Mouse (Mus musculus) spleen, postnatal 4 days (tissue): ENCODE measurements at regions not wholly inside any gene's neighbourhood (a gene's known extent, or its start where the extent isn't known, plus 50 kb on each side); places are given as distances from the start of the nearest gene placed in this dataset.
"Not testable (repeated sequence)": the region's sequence is repeated elsewhere in the genome, so short reads cannot be mapped to it uniquely, and the experiment has no call there.

Source experiments
- DNase-seq, 2 experiments: peaks; one replicate each; pipeline ENCODE4 v3.0.0; 2022; ENCODE audit warnings: low spot score in 2 of 2

DNA sequence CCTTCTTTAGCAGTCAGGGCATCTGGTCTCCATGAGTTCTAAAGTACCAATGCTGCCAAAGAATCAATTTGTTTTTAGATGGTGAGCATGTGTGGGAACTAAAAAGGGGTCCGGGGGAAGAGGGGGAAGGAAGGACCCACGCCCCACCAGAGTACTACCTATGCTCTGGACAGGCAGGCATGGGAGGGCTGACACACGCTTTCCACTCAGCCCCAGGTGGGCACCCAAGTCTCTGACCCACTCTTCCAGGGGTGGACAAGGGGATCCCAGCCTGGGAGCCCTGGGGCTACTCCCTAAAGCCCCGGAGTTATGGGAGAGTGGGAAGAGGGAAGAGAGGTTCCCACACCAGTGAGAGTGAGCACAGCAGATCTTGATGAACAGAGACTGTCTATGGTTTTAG is 1446.9 kb downstream of the Zfp704 start:
- DNase-seq = no peak

DNA sequence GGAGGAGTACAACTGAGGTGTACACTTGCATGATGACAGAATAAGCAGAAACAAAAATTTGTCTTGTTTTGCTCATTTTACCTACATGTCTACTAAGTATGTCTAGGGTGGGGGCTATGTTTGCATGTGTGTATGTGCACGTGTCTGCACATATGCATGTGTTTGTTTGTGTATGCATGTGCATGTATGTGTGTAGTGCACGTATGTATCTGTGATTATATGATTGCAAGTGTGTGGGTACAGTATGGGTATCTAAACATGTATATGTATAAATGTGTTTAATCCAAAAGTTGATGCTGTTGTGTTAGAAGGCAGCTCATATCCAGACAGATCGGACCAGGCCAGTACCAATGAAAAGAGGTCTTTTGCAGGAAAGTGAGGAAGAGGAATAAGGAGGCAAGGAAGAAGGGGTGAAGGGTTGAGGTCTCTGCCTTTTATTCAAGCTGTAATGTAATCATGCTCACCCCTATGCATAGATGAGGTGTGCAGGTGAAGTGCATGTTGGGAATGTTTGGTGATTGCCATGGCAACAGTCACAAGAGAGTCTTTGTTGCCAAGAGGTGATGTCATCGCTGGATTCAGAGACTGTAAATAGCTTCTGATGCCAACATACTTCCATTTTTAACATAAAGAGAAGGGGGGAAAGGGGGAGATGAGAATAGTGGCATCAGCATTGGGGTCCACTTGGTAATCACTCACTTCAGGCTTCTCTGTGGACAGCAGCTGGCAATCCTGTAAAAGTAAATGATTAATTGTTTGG is 1447.7 kb downstream of the Zfp704 start:
- no peak for DNase-seq

DNA sequence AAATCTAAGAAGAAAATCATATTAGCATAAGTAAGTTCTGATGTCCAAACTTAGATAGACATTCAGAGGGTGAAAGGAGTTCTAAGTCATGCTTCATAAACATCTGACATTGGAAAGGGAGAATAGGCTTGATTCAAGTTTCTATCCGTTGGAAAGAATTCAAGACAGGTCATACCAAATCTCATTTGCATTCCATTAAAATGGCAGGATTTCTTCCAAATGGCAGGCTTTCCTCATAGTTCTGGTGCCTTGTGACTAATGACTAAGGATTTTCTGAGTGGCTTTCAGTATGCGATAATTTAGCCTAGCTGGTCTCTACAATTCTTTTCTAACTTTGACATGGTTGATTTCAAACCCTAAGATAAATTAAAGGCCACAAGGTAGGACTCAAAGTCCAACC is 1466.9 kb downstream of the Zfp704 start:
- no peak for DNase-seq

DNA sequence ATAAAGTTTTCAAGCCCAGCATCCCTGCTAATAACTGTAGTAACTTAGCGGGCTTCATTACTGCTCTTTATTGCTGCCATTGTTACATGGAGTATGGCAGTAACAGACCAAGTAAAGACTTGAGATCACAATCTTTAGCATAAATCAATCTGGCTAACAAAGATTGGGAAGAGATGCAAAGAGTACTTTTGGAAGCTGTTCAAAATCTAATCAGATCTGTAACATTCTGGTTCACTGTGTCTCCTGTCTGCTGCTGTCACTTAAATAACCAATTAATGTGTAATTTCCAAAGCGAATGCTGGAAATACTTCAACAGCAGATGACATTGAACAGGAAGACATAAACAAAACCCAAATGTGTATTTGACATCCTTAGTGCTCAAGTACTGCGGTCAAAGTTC is 1467.7 kb downstream of the Zfp704 start:
- DNase-seq = no peak

DNA sequence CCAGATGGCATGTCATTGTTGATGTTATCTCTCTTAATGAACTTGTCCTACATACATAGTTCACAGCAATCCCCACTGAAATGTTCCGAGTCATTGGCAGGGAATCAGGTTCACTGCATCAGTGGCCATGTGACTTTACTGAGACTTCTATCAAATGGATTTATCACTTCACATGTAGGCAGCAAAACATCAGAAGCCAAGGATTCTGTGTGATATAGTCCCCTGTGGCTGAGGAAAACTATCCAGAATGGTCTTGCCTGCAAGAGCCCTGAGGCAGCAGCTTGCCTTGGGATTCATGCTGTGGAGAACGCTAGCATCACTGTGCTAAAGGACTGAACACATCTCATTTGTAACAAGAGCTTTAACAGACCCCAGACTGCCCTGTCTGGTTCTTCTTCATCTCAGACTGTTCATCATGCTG is 1468.2 kb downstream of the Zfp704 start:
- no peak for DNase-seq

DNA sequence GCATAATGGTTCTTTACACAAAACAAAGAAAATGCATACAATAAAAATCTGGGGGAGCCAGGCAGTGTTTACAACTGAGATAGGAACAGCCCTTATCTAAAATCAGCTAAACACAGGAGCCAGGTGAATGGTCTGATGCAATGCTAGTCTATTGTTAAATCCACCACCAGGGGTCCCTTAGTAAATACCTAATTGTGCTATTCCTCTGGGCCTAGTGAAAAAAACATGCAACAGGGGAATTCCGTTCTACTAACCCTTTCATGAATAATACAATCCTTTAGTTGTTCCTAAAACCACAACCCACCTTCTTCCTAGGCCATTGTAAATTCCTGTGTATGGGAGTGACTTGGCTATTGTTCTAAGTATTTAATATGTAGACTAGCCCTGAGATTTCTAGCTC is 1486.2 kb downstream of the Zfp704 start:
- DNase-seq = not testable (repeated sequence)

DNA sequence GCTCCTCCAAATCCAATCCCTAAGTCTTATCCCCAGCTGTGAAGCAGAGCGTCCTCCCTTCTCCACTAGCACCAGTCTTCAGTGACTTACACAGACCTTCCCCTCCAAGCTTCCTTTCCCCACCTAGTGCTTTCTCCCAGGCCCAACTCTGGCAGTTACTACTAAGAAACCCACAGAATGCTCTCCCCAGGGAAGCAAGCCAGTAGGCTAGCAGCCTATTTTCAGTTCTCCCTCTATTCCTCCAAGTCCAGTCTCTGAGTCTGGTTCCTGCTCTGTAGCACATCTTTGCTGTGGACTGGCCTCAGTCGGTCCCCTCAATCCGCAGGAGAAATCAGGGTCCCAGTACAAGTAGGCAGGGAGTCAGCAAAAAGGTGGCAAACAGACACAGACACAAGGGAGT is 1486.7 kb downstream of the Zfp704 start:
- no peak for DNase-seq

DNA sequence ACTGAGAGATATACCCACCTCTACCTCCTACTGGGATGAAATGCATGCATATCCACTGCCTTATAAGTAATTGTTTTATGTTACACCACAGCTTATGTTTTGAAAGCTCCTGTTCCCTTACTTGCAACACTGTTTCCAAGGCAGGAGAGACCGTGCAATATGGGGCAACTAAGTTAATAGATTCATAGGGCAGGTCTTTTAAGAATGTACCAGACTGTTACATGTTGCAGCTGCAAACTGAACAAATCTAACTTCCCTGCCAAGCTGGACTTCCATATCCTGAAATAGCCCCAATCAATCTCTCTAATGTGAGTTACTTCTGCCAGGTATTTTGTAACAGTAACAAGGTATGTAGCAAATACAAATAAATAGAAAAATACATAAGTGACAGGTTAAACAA is 1478.0 kb upstream of the 1700008P02Rik start:
- DNase-seq = no peak

DNA sequence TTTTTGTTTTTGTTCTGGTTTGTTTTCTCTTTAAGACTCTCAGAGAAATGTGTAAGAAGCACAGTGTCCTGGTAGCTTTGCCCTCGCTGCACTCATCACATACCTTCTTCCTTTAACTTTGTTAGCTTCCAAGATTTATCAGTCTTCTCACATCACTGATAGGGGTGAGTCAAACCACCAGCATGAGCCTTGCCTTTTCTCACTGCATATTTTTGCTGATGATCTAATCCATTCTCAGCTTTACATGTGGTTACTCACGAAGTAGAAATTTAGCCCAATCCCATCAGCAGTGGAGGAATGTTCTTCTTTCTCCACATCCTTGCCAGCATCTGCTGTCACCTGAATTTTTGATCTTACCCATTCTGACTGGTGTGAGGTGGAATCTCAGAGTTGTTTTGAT is 1464.5 kb upstream of the 1700008P02Rik start:
- no peak for DNase-seq

DNA sequence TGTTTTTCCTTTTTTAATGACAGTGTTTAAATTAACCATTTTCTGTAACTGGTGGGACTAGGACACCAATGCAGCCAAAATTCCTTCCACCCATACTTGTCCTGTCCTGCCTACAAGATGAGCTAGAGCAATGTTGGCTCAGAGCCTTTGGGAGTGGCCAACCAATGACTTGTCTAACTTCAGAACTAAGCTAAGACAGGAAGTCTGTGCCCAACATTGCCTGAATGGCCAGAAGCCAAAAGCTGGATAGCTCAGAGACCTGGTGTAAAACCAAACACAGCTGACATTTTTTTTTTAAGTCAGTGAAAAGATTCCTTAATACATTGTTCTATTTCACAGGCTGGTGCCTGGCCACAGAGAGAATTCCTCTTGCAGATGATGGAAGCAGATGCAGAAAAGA is 1433.5 kb upstream of the 1700008P02Rik start:
- no peak for DNase-seq

DNA sequence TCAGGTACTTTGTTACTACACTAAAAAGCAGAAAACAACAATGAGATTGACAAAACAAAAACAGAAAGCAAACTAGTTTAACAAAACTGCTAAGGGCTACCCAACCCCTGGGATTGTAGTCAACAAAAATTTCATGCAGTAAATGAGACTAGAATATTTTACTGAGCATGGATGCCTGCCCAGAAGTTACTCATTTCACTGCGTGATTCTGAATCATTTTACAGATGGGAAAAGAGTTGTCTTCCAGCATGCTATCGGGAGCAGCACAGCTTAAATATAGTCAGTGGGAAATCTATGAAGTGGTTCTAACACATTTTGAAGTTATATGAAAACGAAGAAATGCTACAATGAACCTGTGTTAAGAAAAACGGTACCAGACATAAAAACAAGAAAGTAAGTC is 1430.9 kb upstream of the 1700008P02Rik start:
- no peak for DNase-seq

DNA sequence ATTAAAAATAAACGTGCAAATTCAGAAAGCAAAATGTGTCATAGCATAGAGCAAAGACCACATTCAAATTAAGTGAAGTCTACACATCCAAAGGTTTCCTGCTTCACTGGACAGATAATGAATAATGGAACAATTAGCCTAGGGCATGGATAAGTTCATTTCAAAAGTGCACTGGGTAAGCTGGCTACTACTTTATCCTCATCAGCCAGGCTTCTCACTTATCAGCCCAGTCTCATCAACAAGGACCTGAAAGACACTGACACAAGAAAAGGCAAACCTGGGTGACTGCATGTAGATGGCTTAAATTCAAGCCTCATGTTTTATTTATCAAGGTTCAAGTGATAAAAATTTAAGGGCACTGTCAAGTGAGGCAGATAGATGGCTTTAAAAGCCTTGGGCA is 1429.5 kb upstream of the 1700008P02Rik start:
- DNase-seq = no peak

DNA sequence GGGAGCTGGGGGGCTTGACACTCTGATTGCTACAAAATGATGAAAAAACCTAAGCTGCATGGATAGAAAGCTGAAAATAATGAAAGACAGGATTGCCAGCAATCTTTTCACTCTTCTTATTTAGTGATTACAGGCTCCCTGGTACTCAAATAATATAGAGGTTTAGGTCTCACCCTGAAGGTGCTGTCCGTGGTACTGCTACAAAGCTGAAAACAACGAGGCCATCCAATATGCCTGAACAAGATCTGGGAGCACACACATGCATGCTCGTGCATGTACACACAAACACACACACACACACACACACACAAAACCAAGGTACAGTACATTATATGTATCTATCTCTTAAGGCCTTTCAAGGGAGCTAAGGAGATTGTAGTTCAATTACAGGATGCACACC is 1426.1 kb upstream of the 1700008P02Rik start:
- no peak for DNase-seq

DNA sequence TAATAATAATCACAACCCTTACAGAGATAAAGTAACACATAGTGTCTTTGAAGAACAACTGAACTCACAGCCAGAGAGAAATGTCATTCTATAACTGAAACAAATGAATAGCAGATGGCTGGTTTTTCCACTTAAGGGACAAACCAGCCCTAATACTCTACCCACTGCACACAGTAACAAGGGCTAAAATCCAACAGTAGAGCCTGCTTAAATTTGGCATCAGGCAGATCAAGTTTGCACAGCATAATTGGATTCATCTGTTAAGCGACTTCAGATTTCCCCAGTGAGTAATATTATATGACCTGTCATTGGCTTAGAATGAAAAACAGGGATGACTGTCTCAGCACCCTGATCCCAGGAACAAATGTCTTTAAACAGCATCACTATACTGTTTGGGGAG is 1416.5 kb upstream of the 1700008P02Rik start:
- no peak for DNase-seq

DNA sequence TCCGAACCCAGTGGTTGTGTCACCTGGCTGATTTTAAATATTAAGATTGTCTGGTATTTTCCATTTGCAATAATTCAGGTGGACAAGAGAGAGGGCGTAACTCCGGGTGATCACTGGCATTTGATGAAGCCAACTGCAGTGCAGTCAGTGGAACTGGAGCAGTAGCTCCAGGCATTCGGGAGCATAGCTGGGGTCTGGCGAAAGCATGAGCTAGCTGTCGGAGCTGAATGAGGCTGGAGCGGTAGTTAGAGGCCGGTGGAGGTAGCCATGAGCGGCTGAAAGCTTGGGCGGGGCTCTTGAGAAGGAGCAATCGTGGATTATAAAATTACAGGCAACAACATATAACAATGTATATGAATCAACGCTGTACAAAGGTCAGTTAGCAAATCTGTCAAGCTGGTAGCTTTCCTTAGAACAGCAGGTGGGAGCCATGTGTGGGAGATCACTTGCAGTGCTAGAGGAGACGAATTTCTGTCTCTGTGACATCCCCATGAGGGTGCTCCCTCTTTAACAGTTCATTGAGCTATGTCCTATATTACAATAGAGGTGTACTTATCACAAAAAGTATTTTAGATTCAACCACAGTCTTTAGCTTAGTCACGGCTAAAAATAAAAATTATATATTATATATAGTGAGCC is 1415.0 kb upstream of the 1700008P02Rik start:
- DNase-seq = no peak

DNA sequence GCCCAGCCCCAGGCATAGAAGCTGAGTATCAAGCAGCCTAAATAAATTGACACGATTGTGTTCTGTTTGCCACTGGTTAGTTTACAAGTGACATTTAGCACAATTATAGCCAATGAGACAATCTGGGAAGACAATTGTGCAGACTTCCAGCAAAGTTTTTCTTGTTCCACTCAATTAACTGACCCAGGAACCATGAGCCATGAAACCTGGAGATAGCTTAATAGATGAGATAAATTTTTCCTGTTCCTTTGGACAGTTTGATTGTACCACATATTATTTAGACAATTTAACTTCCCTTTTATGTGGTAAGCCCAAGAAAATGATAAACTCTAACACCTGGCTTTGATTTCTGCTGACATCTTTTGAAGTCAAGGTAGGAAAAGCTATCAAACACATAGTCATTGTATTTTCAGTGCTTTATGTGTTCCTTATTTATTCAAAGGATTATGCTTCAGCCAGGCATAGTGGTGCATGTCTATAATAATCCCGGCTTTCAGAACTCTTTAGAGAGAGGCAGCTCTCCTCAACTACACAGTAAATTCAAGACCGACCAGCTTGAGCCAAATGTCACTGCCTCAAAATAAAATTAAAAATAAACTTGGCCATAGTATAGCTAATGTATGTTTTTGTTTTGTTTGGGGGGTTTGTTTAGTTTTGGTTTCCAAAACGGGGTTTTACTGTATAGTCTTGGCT is 1406.2 kb upstream of the 1700008P02Rik start:
- no peak for DNase-seq

DNA sequence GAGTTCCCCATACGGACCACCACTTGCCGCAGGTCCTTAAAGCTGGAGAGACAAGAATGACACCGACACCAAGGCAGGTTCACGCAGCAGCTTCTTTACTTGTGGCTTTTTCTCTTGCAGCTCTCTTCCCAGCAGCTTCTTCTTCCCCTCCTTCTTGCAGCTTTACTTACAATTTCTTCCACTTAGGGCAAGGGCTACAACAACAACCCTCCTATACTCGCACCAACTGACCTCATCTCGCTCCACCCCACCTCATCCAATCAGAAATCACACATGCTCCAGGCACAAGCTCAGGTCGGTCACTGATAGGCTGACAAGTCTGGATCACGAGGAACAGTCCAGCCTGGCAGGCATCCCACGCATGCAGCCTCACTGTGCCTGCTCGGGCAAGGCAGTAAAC is 1402.4 kb upstream of the 1700008P02Rik start:
- no peak for DNase-seq

DNA sequence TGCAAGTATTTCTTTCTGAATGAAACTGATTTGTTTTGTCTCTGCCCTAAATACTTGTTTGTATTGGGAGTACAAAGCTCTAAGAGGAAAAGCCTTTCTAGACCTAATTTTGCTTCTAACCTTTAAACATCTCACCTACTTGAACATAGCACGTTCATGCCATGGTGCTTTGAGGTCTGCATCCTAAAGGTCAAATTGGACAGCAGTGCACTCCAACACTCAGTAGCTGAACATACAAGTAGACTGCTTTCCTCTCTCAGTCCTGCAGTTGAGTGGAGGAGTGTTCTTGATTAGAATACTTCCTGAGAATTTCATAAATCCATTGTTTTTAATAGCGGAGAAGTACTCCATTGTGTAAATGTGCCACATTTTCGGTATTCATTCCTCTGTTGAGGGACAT is 1397.2 kb upstream of the 1700008P02Rik start:
- DNase-seq = no peak

DNA sequence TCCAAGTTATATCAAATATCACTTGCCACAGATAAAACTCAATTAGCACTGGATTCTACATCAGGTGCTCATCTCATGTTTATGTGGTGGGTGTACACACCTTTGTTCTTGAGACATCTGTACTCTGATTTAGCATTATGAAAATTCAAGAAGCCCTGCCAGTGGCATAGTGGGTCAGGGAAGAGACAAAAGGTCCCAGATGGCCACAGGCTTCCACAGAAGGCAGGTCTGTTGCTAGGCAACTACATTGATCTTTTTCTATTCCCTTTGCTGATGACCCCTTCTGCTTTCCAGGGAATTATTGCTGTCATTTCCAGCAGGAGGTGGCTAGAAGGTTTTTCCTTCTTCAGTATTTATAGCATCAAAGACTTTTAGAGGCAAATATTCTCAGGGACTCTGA is 1396.7 kb upstream of the 1700008P02Rik start:
- no peak for DNase-seq

DNA sequence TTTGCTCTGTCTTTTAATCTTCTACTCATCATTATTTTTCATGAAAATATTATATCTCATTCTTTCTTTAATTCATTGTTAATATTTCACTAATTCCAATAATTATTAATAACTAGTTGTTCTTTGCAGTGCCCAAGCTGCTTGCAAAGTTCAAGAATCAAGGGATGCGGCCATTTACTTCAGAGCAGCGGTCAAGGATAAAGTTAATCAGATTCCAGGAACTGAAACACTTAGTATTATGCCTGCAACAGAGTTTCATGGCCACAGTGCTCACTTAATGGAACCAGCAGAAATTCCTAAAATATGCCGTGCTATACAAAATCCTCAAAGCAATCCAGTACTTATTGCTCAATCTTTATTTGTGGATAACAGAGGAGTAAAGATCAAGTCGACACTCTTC is 1389.7 kb upstream of the 1700008P02Rik start:
- DNase-seq = no peak

DNA sequence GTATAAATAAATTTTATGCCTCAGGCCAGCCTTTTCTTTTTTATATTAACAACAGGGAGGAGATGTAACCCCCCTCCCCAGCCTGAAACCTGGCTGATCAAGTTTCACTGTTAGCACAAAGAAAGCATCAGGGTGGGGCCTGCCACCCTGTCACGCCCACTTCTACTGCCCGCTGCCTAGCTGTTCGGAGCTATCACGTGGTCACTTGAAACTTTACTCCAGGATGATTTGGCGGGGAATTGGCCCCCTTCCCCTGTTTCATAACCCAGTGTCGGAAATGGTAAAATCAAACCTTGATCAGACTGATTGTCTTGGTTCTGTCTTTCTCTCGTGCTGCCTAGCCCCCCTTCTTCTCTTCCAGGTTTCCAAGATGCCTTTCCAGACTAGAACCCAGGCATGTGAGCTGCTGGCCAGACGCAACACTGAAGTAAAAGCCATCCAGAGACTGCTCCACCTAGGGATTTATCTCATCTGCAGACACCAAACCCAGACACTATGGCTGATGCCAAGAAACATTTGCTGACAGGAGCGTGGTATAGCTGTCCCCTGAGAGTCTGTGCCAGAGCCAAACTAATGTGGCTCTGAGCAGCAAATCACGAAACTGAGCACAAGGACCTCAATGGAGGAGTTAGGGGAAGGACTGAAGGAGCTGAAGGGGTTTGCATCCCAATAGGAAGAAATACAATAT is 1386.6 kb upstream of the 1700008P02Rik start:
- DNase-seq = no peak

DNA sequence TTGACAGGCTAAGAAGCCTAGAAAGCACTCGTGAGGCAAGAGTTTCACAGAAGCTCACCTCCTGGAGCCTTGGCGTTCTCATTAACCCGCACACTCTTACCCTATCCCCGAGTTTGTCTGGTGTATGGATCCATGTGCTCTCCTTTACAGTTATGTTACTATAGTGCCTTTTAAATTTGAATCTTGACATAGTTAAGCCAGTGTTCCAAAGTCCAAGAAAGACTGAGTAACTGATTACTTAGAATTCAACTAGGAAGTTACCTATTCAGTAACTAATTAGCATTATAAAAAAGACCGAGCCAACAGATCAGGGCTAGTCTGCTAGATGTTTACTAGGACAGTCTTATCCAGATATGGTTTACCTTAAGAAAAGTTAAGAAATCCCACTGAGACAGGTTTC is 1386.0 kb upstream of the 1700008P02Rik start:
- DNase-seq = no peak
